Mouse (Mus musculus) C2C12 (cell line): ENCODE data around the gene Dhh. TPM values are rescaled to one million over a fixed set of nuclear protein-coding genes. Genes with fewer than 3 reads are reported as not detected.
A peak's percentile ranks its signal among the peaks of the same experiment; 100 is the strongest.

Experiments
- H3K27me3 ChIP-seq: one replicate; pipeline ENCODE4 v1.6.1; 2011; ENCODE audit not compliant: control insufficient read depth, insufficient read depth, insufficient read length
- H3K36me3 ChIP-seq: one replicate; pipeline ENCODE4 v1.6.1; 2011; ENCODE audit not compliant: control insufficient read depth, insufficient read depth
- H3K4me3 ChIP-seq: one replicate; pipeline ENCODE4 v1.5.1; 2011; ENCODE audit warnings: mild to moderate bottlenecking, control low read depth; ENCODE audit not compliant: poor library complexity, insufficient read depth, severe bottlenecking
- H3K79me2 ChIP-seq: one replicate; pipeline ENCODE4 v1.6.1; 2011; ENCODE audit not compliant: control insufficient read depth, insufficient read depth
- H3K79me3 ChIP-seq: one replicate; pipeline ENCODE4 v1.6.1; 2011; ENCODE audit warnings: low read depth, control low read depth
- H3ac ChIP-seq: one replicate; pipeline ENCODE3; 2011; ENCODE audit warnings: low read depth; ENCODE audit not compliant: control insufficient read depth, insufficient read length
- CEBPB ChIP-seq: IDR thresholded peaks from one replicate; pipeline ENCODE4 v1.6.1; 2011; ENCODE audit warnings: low read depth, mild to moderate bottlenecking, control low read depth, moderate library complexity
- CTCF ChIP-seq: IDR thresholded peaks from one replicate; pipeline ENCODE4 v1.5.1; 2011; ENCODE audit not compliant: control insufficient read depth, insufficient read depth, insufficient read length
- FOSL1 ChIP-seq: IDR thresholded peaks from one replicate; pipeline ENCODE4 v1.8.0; 2011; ENCODE audit warnings: mild to moderate bottlenecking, low read length; ENCODE audit not compliant: poor library complexity, insufficient read depth, severe bottlenecking
- MAX ChIP-seq: IDR thresholded peaks from one replicate; pipeline ENCODE4 v1.6.1; 2011; ENCODE audit warnings: mild to moderate bottlenecking, control low read depth
- MYOD1 ChIP-seq: IDR thresholded peaks from one replicate; pipeline ENCODE4 v1.6.1; 2011; ENCODE audit warnings: low read depth; ENCODE audit not compliant: control insufficient read depth, insufficient read length
- MYOG ChIP-seq: IDR thresholded peaks from one replicate; pipeline ENCODE4 v1.6.1; 2011; ENCODE audit not compliant: control insufficient read depth, insufficient read length; ENCODE audit errors: extremely low read depth
- USF1 ChIP-seq: IDR thresholded peaks from one replicate; pipeline ENCODE4 v1.6.1; 2011; ENCODE audit warnings: low read depth, mild to moderate bottlenecking, control low read depth, moderate library complexity
- polyA plus RNA-seq: library from polyadenylated mRNA; unstranded; fragments of >200 nt; fragmentation: generic; extraction: Trizol; gene quantifications from one replicate; pipeline ENCODE4 v1.2.1, GENCODE M21; 2012; ENCODE audit warnings: missing spikeins

Gene Dhh
- polyA plus RNA-seq, 1 experiment = 0.16 TPM

DNA sequence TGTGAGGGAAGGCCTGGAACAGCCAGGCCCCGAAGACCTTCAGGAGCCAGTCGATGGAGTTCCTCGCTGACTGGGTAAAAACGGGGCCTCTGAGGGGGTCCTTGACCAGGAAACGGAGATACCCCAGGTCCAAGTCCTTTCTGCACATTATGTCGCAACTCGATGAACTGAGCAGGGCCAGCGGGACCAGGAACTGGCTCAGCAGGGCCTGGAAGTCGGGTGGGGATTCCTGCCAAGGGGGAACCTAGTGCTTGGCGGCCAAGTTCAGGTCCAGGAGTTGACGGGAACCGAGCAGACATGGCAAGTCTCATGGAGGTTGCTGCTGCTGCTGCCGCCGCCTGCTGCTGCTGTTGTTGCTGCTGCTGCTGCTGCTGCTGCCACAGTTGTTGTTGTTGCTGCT lies 47.7 kb downstream of the Dhh start:
- H3K79me3 ChIP-seq = peaks cover 5% of the 10 kb centered on the region
- H3K4me3 ChIP-seq = no peak overlapping the region
- H3K36me3 ChIP-seq = peaks cover 100% of the 10 kb centered on the region
- H3K27me3 ChIP-seq = no peaks in the 10 kb centered on the region
- H3ac ChIP-seq = no peak overlapping the region
- TF ChIP-seq CEBPB = no peak
- TF ChIP-seq MYOG = no peak
- TF ChIP-seq FOSL1 = no peak
- no peak for TF ChIP-seq MAX
- no peak for TF ChIP-seq MYOD1
- TF ChIP-seq USF1 = no peak
- TF ChIP-seq CTCF = no peak
- peaks cover 55% of the 10 kb centered on the region for H3K79me2 ChIP-seq

DNA sequence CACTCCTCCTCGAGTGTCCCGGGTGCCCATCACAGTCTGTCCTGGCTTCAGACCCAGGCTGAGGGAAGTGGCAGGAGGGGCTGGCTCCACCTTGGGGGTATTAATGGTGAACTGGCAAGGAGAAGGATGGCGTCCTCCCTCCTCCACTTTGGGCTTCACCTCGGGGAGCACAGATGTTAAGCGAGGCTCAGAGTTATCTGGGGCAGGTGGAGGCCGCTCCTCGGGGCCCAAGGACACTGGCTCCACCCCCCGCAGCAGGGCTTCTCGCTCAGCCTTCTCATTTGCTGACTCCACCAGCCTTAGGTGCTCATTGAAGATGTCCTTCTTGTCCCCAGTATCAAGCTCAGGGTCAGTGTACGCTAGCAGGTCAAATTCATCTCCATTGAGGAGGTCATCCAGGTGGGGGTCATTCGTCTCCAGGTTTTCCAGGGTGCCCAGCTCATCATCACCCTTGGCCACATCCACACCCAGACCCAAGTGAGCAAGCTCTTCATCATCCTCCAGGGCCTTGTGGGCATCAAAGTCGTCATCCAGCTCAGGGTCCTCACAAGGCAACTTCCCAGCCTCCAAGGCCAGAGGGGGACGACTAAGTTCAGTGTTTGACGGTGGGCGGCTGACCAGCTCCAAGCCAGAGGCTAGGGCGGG lies 48.3 kb downstream of the Dhh start:
- no peaks in the 10 kb centered on the region for H3K27me3 ChIP-seq
- H3K36me3 ChIP-seq = peaks cover 100% of the 10 kb centered on the region
- H3K4me3 ChIP-seq = no peak overlapping the region
- H3K79me2 ChIP-seq = peaks cover 55% of the 10 kb centered on the region
- TF ChIP-seq MAX (no peak), CTCF (no peak), USF1 (no peak), FOSL1 (no peak), MYOG (no peak), CEBPB (no peak), MYOD1 (no peak)
- no peak overlapping the region for H3ac ChIP-seq
- peaks cover 5% of the 10 kb centered on the region for H3K79me3 ChIP-seq

DNA sequence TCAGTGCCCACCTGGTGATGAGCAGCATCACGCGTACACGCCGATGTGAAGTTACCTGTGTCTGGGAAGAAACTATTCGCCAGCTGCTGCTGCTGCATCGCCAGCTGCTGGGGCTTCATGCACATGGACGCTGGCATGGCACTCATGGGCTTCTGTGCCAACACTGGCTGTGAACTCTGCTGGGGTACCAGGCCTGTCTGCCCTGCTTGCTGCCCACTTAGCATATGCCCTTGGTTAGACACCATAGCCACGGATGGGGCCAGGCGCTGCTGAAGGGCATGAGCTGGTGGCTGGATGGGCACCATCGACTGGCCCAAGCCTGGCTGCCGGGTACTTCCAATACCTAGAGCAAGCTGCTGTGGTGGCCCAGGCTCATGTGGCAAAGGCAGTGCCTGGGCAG lies 49.2 kb downstream of the Dhh start:
- H3K27me3 ChIP-seq = no peaks in the 10 kb centered on the region
- no peak overlapping the region for H3K4me3 ChIP-seq
- peaks cover 100% of the 10 kb centered on the region for H3K36me3 ChIP-seq
- peaks cover 60% of the 10 kb centered on the region for H3K79me2 ChIP-seq
- H3ac ChIP-seq = no peak overlapping the region
- peaks cover 5% of the 10 kb centered on the region for H3K79me3 ChIP-seq
- TF ChIP-seq MYOG (no peak), MYOD1 (no peak), MAX (no peak), CTCF (no peak), CEBPB (no peak), USF1 (no peak), FOSL1 (no peak)

DNA sequence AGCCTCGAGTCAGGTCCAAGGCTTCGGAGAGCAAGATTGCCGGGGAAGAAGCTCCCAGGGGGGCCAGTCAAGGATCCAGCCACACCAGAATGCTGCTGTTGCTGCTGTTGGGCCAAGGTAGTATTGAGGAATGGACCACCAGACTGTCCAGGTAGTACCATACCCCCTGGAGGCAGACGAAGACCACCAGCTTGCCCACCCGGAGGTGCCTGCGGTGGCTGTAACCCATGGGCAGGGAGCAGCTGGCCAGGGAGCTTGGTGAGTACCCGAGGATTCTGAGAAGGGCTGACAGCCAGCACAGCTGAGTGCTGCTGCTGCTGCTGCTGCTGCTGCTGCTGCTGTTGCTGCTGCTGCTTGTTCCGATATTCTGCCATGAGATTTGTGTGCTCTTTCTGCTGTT lies 52.2 kb downstream of the Dhh start:
- Histone ChIP-seq H3K79me3 (peaks cover 3% of the 10 kb centered on the region), H3K27me3 (no peaks in the 10 kb centered on the region), H3ac (no peak overlapping the region), H3K79me2 (peaks cover 55% of the 10 kb centered on the region), H3K4me3 (no peak overlapping the region), H3K36me3 (peaks cover 100% of the 10 kb centered on the region)
- TF ChIP-seq MYOD1 = no peak
- no peak for TF ChIP-seq MYOG
- no peak for TF ChIP-seq MAX
- no peak for TF ChIP-seq USF1
- no peak for TF ChIP-seq CTCF
- TF ChIP-seq CEBPB = no peak
- TF ChIP-seq FOSL1 = no peak

DNA sequence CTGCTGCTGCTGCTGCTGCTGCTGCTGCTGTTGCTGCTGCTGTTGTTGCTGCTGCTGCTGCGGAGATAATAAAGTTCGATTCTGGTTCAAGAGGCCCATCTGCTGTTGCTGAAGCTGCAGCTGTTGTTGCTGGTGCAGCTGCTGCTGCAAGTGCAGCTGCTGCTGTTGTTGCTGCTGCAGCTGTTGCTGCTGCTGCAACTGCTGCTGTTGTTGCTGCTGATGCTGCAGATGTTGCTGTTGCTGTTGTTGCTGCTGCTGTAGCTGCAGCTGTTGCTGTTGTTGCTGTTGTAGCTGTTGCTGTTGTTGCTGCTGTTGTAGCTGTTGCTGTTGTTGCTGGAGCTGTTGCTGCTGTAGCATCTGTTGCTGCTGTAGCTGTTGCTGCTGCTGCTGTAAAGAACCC lies 53.2 kb downstream of the Dhh start:
- Histone ChIP-seq H3K79me2 (peaks cover 46% of the 10 kb centered on the region), H3K79me3 (peaks cover 3% of the 10 kb centered on the region), H3K4me3 (no peak overlapping the region), H3K36me3 (peaks cover 100% of the 10 kb centered on the region), H3ac (no peak overlapping the region), H3K27me3 (no peaks in the 10 kb centered on the region)
- TF ChIP-seq USF1 = no peak
- peak; percentile 71 for TF ChIP-seq MYOD1
- no peak for TF ChIP-seq MYOG

DNA sequence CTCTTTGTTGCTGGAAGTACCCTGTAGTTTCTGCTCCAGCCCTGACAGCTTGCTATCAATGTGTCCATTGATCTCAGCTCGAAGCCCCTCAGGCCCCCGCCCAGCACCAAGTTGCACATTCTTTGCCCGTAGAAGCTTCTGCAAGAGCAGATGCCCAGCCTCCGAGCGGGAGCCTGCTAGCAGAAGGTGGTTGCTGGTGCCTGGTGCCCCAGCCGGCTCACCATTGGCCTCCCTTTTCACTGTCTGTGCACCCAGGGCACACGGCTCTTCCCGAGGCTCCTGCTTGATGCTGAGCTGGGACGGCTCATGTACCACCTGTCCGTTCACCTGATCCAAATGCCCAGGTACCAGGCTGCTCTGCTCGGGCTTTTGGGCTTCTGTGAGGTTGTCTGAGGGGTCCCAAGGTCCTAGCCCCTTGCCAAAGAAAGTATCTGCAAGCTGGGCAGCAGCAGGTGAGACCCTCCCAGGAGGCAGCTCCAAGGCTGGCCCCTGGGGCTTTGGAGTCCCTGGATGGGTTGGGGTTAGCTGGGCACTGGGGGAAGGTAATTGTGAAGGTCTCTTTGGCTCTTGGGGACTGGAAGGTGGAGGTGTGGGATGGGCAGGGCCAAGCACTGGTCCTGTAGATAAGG lies 54.6 kb downstream of the Dhh start:
- Histone ChIP-seq H3K27me3 (no peaks in the 10 kb centered on the region), H3K79me2 (peaks cover 43% of the 10 kb centered on the region), H3ac (no peak overlapping the region), H3K4me3 (no peak overlapping the region), H3K36me3 (peaks cover 99% of the 10 kb centered on the region), H3K79me3 (no peaks in the 10 kb centered on the region)
- TF ChIP-seq CEBPB (no peak), MYOD1 (no peak), MAX (no peak), USF1 (no peak), FOSL1 (no peak), MYOG (no peak), CTCF (no peak)
